20 mouse cellular contexts compared by ENCODE assay signal in genomic region chr2:3323132-3323531, GRCm38 (mm10). TPM values are rescaled to one million over a fixed set of nuclear protein-coding genes. Genes with fewer than 3 reads are reported as not detected.
"Had no signal": no experiment of that assay in that cellular context is flagged by ENCODE, and none has a peak within 500 bp of the region (broad histone marks: within the 10 kb centered on the region; RNA-seq: fewer than 3 reads in every experiment).

No protein-coding gene starts in this region.

- H3K4me3 ChIP-seq: limb, embryonic 10.5 days; limb, embryonic 13.5 days; liver, embryonic 12.5 days; liver, embryonic 15.5 days; neural tube, embryonic 12.5 days; neural tube, embryonic 15.5 days had no signal

- H3K27ac ChIP-seq: limb, embryonic 10.5 days; limb, embryonic 13.5 days; liver, embryonic 12.5 days; liver, embryonic 15.5 days; neural tube, embryonic 12.5 days; neural tube, embryonic 15.5 days had no signal

- H3K4me1 ChIP-seq: limb, embryonic 10.5 days; limb, embryonic 13.5 days; liver, embryonic 15.5 days; neural tube, embryonic 12.5 days; neural tube, embryonic 15.5 days had no signal

- DNase-seq: kidney, adult 18-20 months; kidney, adult 9 months; kidney, postnatal 14 days; kidney, postnatal 4 days; liver; midbrain, embryonic 14.5 days; right cerebral cortex, adult 18-20 months; right cerebral cortex, postnatal 25 days; thymus, adult 18-20 months; thymus, postnatal 4 days had no signal

RNA-seq across cellular contexts. Expression of gene Acbd7, which starts 12.8 kb away (rescaled TPM):
- total RNA-seq: megakaryocyte progenitor cell, adult 5-6 weeks; megakaryocyte-erythroid progenitor cell, adult 5-6 weeks had no signal
- polyA plus RNA-seq: limb, embryonic 10.5 days; small intestine, adult 2 months; spleen, adult 2 months had no signal
